18 mouse cellular contexts compared by ENCODE assay signal in the genomic region with DNA sequence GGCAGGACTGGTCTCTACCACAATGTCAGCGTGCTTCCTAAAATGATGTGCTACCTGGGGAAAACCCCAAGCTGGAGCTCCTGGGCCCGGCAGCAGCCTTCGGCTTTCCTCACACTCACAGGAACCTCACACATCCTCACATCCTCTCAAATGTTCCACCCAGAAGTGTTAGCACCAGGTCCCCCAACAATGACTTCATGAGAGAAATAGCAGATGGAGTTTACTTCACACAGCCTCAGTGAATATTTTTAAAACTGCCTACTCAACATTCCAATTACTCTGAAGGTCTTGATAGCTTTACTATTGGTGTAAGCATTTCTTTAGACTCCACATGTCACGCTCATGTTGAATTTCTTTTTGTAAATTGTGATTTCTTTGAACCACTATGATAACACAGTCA.
"Had no signal": no experiment of that assay in that cellular context is flagged by ENCODE, and none has a peak within 500 bp of the region (broad histone marks: within the 10 kb centered on the region; RNA-seq: fewer than 3 reads in every experiment).

No protein-coding gene starts in this region.

- H3K9me3 ChIP-seq: midbrain, embryonic 10.5 days; midbrain, embryonic 12.5 days; neural tube, embryonic 13.5 days; neural tube, embryonic 15.5 days had no signal

- H3K4me1 ChIP-seq: neural tube, embryonic 13.5 days; neural tube, embryonic 15.5 days had no signal

- H3K4me2 ChIP-seq: lung, embryonic 14.5 days; midbrain, embryonic 12.5 days; neural tube, embryonic 13.5 days; neural tube, embryonic 15.5 days had no signal

- H3K4me3 ChIP-seq: midbrain, embryonic 10.5 days; midbrain, embryonic 12.5 days; myocyte; neural tube, embryonic 13.5 days; neural tube, embryonic 15.5 days had no signal

- H3K36me3 ChIP-seq: midbrain, embryonic 10.5 days; midbrain, embryonic 12.5 days; neural tube, embryonic 13.5 days; neural tube, embryonic 15.5 days had no signal

- H3K27ac ChIP-seq: midbrain, embryonic 10.5 days; midbrain, embryonic 12.5 days; neural tube, embryonic 13.5 days; neural tube, embryonic 15.5 days had no signal

- H3K9ac ChIP-seq: lung, embryonic 14.5 days; midbrain, embryonic 12.5 days; neural tube, embryonic 13.5 days; neural tube, embryonic 15.5 days had no signal

- DNase-seq: lung, adult 18-20 months; lung, embryonic 14.5 days; lung, postnatal 10 days; lung, postnatal 4 days; midbrain, embryonic 14.5 days; retina, postnatal 1 day; right cerebral cortex, adult 18-20 months; right cerebral cortex, postnatal 14 days; spleen, adult 18-20 months; thymus, adult 18-20 months; thymus, postnatal 14 days; thymus, postnatal 36 days had no signal

- H3K27me3 ChIP-seq: neural tube, embryonic 13.5 days; neural tube, embryonic 15.5 days had no signal

- ATAC-seq: midbrain, embryonic 16.5 days had no signal
